Mouse (Mus musculus) small intestine, adult 2 months (tissue): Measurements from ENCODE around the gene Jaml.

Experiments used
- CTCF ChIP-seq: fragments of 200-500 bp; IDR thresholded peaks from 2 replicates; pipeline ENCODE4 v1.5.1; 2012; ENCODE audit warnings: low read depth, mild to moderate bottlenecking, control low read depth, inconsistent platforms, low read length, moderate library complexity, mixed read lengths; ENCODE audit not compliant: insufficient replicate concordance, insufficient read length; ENCODE audit errors: extremely low read depth
- POLR2A ChIP-seq: fragments of 200-500 bp; IDR thresholded peaks from 2 replicates; pipeline ENCODE4 v1.6.1; 2012; ENCODE audit warnings: low read depth, mild to moderate bottlenecking, control low read depth, inconsistent platforms, low read length, moderate library complexity

GRCm38 (mm10) chr9:45079011-45079410, at the start of gene Jaml:
- TF ChIP-seq CTCF (no peak), POLR2A (no peak)
